Mouse (Mus musculus): Measurements from ENCODE around the gene Prmt7.

Gene Prmt7

GRCm38 (mm10) chr8:106288732-106289131 is 78.0 kb downstream of the Prmt7 start:
- no peak for DNase-seq (ENCODE audit: low read depth in 1 of 2, low spot score in 2 of 2)

DNA sequence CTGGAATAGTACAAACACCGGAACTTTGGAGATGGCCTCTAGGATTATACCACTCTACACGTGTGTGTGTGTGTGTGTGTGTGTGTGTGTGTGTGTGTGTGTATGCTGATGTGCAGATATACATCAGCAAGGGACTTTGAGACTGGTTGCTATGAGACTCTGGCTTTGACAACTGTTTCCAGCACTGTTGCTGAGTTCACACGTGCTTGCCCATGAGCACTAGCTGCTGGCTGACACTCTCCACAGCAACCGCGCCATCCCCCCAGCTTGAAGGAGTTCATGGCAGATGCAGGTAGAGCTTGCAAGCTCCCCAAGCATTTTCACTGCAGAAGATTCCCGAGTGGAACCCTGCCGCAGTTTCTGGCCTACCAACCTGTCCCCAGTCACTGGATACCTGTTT is 78.7 kb downstream of the Prmt7 start:
- no peak for DNase-seq (ENCODE audit: low read depth in 1 of 2, low spot score in 2 of 2)

- no peak for DNase-seq (ENCODE audit: low read depth in 1 of 2, low spot score in 2 of 2)
These were observed 82.0 kb downstream of the Prmt7 start for GRCm38 (mm10) chr8:106292484-106293396.

- no peak for DNase-seq (ENCODE audit: low read depth in 1 of 2, low spot score in 2 of 2)
These were observed 87.5 kb downstream of the Prmt7 start for GRCm38 (mm10) chr8:106298261-106298660.

DNA sequence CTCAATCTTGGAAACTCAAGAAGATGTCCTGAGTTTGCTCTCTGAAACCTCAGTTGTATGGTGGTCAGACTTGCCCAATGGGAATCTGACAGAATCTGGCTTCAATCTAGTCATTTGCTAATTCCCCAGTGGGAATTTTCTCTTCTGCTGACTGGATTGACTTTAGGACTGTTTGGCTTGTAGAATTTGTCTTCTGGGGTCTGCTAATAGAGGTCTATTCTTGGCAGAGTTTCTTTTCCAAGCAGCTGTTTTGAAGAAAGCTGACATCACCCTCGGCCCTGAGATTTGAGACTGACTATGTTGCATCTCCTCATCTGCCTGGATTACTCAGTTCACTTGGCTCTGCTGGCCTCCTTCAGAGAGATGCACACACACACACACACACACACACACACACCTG is 88.1 kb downstream of the Prmt7 start:
- no peak for DNase-seq (ENCODE audit: low read depth in 1 of 2, low spot score in 2 of 2)

DNA sequence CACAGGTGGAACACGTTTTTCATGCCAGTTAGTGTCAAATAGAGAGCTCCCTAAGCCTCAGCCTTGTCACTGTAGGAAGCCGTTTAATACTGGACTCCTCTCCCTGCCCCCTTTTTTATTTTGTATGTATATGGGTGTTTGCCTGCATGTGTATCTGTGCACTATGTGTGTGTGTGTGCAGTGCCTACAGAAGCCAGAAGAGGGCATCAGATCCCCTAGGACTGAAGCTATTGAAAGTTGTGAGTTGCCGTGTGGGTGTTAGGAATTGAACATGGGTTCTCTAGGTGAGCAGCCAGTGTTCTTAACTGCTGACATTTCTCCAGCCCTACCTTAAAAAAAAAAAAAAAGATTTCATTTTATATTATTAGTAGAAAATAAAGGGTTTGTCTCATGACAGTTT is 89.0 kb downstream of the Prmt7 start:
- no peak for DNase-seq (ENCODE audit: low read depth in 1 of 2, low spot score in 2 of 2)

DNA sequence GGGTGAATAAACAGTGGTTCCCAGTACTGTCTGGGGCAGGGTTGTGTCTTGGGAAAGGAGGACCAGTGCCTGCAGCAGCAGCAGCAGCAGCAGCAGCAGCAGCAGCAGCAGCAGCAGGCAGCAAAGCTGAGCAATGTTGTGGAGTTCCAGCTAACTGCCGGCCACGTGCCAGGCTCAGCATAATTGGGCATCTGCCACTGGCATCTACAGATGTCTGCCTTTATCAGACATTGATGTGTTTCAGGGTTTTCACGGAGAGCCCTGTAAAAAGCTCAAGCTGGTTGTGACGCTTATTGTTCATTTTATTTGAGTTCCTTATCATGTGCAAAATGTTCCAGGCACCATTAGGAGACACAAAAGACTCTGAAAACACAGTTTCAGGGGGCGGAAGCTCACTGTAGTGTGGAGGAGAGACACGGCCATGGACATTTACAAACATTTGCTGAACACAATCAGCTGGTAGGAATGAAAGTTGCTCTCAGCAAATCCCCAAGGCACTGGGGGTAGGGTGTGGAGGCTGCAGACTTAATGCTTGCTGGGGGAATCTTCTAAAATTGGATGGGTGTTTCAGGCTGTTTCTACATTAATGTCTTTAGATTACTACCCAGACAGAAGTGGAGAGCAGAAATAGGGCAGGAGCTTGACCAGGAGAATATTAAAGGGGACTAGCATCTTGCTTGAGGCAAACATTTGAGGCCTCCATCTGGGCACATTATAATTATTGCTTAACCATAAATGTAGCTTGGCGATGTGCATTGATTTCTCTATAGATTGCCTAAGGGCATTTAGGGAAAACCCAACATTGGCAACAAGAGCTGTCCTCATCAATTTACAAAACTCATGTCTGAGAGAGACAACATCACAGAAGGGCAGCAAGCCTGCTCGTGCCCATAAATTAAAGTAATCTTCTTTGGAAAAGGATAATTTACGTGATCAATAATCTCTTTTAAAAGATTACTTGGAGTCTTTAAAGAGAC is 90.3 kb downstream of the Prmt7 start:
- no peak for DNase-seq (ENCODE audit: low read depth in 1 of 2, low spot score in 2 of 2)
